Mouse (Mus musculus) embryonic fibroblast, embryonic 13.5 days (primary cell): ENCODE measurements at regions not wholly inside any gene's neighbourhood (a gene's known extent, or its start where the extent isn't known, plus 50 kb on each side); places are given as distances from the start of the nearest gene placed in this dataset.

ENCODE experiments used
- H3K27ac ChIP-seq: 2 replicates; pipeline ENCODE4 v1.5.1; 2012; ENCODE audit warnings: low read length, control low read depth, inconsistent platforms; ENCODE audit not compliant: insufficient read depth
- H3K4me1 ChIP-seq: 2 replicates; pipeline ENCODE4 v1.6.1; 2011; ENCODE audit warnings: low read length; ENCODE audit not compliant: control insufficient read depth, insufficient read depth
- H3K4me3 ChIP-seq: 2 replicates; pipeline ENCODE4 v1.5.1; 2011; ENCODE audit warnings: mild to moderate bottlenecking, control low read depth, low read length; ENCODE audit not compliant: insufficient read depth
- CTCF ChIP-seq: IDR thresholded peaks from 2 replicates; pipeline ENCODE4 v1.5.1; 2011; ENCODE audit warnings: mild to moderate bottlenecking, control low read depth, low read length, moderate library complexity, borderline replicate concordance; ENCODE audit not compliant: insufficient read depth
- POLR2A ChIP-seq: IDR thresholded peaks from 2 replicates; pipeline ENCODE4 v1.6.1; 2011; ENCODE audit warnings: low read depth, mild to moderate bottlenecking, control low read depth, low read length, moderate library complexity

GRCm38 (mm10) chr2:133020173-133020837 lies 74.6 kb upstream of the Fermt1 start:
- TF ChIP-seq CTCF (peak; percentile 78; the same call in 1 of the 2 replicates), POLR2A (no peak)
- Histone ChIP-seq H3K27ac (no peak overlapping the region), H3K4me3 (no peak overlapping the region), H3K4me1 (no peaks in the 10 kb centered on the region)

DNA sequence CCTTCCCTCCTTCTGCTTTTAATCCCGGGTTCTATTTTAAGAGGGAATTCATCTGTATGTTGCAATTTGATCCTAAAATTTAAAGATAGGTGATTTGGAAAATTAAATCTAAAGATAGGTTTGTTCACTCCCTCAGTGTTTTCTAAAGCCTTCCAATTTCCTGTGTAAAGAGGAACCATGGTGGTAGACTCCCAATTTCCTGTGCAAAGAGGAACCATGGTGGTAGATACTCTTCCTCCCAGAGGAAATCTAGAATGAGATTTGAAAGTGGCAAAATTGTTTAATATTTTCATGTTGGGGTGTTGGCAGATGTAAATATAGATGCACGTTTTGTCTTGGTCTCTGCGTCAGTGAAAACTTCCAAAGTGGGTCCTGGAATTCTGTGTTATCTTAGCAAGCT lies 75.5 kb upstream of the Fermt1 start:
- TF ChIP-seq CTCF (no peak), POLR2A (no peak)
- Histone ChIP-seq H3K4me3 (no peak overlapping the region), H3K4me1 (no peaks in the 10 kb centered on the region), H3K27ac (no peak overlapping the region)

GRCm38 (mm10) chr2:133027038-133027437 lies 81.3 kb upstream of the Fermt1 start:
- Histone ChIP-seq H3K4me3 (no peak overlapping the region), H3K27ac (no peak overlapping the region), H3K4me1 (no peaks in the 10 kb centered on the region)
- TF ChIP-seq POLR2A (no peak), CTCF (no peak)

DNA sequence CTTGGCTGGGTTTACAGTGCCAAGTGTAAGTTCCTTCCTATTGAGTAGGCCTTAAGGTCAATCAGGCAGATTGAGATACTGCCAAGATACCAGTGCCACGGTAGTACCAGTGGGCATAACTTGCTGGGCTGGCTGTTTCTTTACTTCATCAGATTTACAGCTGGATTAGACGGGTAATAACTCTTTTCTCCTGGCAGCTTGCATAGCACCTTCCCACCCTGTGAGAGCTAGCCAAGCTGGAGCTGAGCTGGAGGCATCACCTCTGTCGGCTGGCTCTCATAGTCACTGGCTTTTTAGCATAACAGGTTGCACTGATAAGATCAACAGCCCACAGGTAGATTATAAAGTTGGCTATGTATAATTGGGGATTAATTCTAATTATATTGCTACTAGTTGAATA lies 89.7 kb upstream of the Fermt1 start:
- H3K27ac ChIP-seq = no peak overlapping the region
- TF ChIP-seq POLR2A = no peak
- no peak overlapping the region for H3K4me3 ChIP-seq
- H3K4me1 ChIP-seq = no peaks in the 10 kb centered on the region

DNA sequence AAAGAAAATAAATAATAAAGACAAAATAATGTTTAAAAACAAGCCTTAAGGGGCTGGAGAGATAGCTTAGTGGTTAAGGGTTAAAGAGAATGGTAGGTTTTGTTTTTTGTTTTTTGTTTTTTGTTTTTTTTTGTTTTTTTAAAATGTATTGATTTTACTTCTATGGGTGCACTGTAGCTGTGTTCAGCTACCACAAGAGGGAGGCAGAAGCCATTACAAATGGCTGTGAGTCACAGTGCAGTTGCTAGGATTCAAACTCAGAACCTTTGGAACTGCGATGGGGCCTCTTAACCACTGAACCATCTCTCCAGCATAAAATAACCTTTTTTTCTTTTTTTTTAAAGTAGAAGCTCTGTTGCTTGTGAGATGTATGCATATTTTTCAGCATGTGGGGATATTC lies 95.0 kb upstream of the Fermt1 start:
- no peak for TF ChIP-seq POLR2A
- TF ChIP-seq CTCF = no peak
- Histone ChIP-seq H3K4me3 (no peak overlapping the region), H3K27ac (no peak overlapping the region), H3K4me1 (no peaks in the 10 kb centered on the region)

DNA sequence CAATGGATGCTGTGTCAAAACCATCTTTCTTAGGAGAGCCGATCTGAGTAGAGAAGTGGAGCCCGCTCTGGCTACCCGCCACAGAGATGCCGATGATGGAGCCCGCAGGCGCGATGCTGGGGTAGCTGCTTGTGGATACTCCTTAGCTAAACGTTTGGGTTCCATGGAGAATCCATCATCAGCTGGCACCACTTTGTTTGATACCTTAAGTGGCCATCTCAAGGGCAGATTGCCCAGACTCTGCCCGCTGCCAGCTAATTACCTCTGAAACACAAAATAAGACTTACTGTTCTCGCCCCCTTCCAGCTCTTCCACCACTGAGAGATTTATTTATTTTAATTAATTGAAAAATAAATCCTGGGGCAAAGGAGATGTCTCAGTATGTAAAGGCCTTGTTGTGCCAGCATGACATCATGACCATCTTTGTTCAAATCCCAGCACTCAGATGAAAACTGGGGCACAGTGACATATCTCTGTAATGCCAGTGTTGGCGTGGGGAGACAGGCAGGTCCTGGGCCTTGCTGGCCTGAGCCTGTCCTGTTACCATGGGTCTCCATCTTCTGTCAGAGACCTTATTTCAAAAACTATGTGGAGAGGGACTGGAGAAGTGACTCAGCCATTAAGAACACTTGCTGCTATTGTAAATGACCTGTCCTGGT lies 132.1 kb upstream of the Fermt1 start:
- Histone ChIP-seq H3K4me3 (no peak overlapping the region), H3K4me1 (no peaks in the 10 kb centered on the region), H3K27ac (no peak overlapping the region)
- TF ChIP-seq CTCF (no peak), POLR2A (no peak)

GRCm38 (mm10) chr2:133090976-133091375 lies 145.3 kb upstream of the Fermt1 start:
- Histone ChIP-seq H3K4me1 (no peaks in the 10 kb centered on the region), H3K27ac (no peak overlapping the region), H3K4me3 (no peak overlapping the region)
- TF ChIP-seq CTCF (no peak), POLR2A (no peak)

DNA sequence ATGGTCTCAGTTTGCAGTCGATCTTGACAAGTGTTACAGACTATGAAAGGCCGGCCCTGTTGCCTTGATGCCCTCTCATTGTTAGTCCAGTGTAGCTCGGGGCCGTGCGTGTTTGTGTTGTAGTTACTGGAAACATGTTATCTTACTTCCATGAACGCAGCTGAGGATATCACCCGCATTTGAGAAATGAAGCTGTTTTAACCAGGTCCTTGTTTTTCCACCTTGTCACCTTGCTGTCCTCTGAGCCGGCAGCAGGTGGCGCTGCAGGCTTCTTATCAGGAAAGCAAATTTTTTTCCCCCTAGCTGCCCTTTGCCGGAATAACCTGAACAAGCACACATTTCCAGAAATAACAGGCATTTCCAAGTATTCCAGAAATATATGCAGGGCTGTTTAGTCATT lies 167.9 kb upstream of the Fermt1 start:
- H3K27ac ChIP-seq = no peak overlapping the region
- no peak overlapping the region for H3K4me3 ChIP-seq
- no peaks in the 10 kb centered on the region for H3K4me1 ChIP-seq
- TF ChIP-seq POLR2A = no peak
- TF ChIP-seq CTCF = peak; percentile 46

DNA sequence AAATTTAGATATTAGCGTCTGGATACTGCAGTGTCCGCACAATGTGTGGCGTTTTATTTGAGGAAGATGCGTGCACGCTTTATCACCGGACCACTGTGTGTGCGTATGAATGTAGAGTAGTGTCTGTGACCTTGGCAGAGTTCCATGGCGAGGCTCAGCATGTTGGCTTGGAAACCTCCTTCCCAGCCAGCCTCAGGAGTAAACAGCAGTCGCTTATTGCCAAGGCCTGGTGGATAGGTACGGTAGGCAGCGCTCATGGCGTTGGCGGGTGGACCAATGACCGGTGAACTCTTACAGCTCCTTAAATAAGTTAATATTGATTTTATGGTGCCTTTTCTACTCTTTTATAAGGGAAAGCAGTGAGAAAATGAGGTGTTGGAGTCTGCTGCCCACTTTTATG lies 172.9 kb upstream of the Fermt1 start:
- Histone ChIP-seq H3K4me1 (no peaks in the 10 kb centered on the region), H3K4me3 (no peak overlapping the region), H3K27ac (no peak overlapping the region)
- no peak for TF ChIP-seq POLR2A
- TF ChIP-seq CTCF = no peak

GRCm38 (mm10) chr2:133125212-133125801 lies 179.6 kb upstream of the Fermt1 start:
- TF ChIP-seq CTCF = no peak
- TF ChIP-seq POLR2A = no peak
- Histone ChIP-seq H3K4me3 (no peak overlapping the region), H3K27ac (no peak overlapping the region)

More at GRCm38 (mm10) chr2:133125212-133125801, 179.6 kb upstream of the Fermt1 start:
- H3K4me1 ChIP-seq = no peaks in the 10 kb centered on the region
